Mouse (Mus musculus) kidney, adult 2 months (tissue): Measurements from ENCODE around the gene Drg1.

ENCODE experiments used
- CTCF ChIP-seq: fragments of 200-500 bp; conservative IDR thresholded peaks from 2 replicates; pipeline ENCODE4 v1.5.1; 2011; ENCODE audit warnings: low read depth, mild to moderate bottlenecking, control low read depth, low read length, moderate library complexity, mixed read lengths; ENCODE audit not compliant: insufficient read depth, insufficient read length
- POLR2A ChIP-seq: fragments of 200-500 bp; IDR thresholded peaks from one replicate; pipeline ENCODE4 v1.6.1; 2011; ENCODE audit warnings: low read depth, low read length, control low read depth

- peak; percentile 84 for TF ChIP-seq CTCF
- TF ChIP-seq POLR2A, result no peak
These were observed 47.9 kb upstream of the Drg1 start for GRCm38 (mm10) chr11:3314148-3314547.
